Mouse (Mus musculus) midbrain, embryonic 16.5 days (tissue): ENCODE results near the gene Fkbp10. TPM values are rescaled to one million over a fixed set of nuclear protein-coding genes. Genes with fewer than 3 reads are reported as not detected.

ENCODE experiments used
- ATAC-seq: fragments of 200-750 bp; cut with Nextera tagmentation; 2 replicates; pipeline ENCODE4 v1.8.0; 2017; ENCODE audit warnings: moderate TSS enrichment
- H3K27ac ChIP-seq: fragments of 300-500 bp; sonication (generic); 2 replicates; pipeline ENCODE4 v1.5.1; 2014; ENCODE audit warnings: mild to moderate bottlenecking, low read length, mixed read lengths
- H3K27me3 ChIP-seq: fragments of 300-500 bp; sonication (generic); 2 replicates; pipeline ENCODE4 v1.6.1; 2014; ENCODE audit warnings: low read depth, low read length, mixed read lengths; ENCODE audit not compliant: control insufficient read depth, insufficient read depth
- H3K36me3 ChIP-seq: fragments of 300-500 bp; sonication (generic); 2 replicates; pipeline ENCODE4 v1.6.1; 2014; ENCODE audit warnings: mild to moderate bottlenecking, low read length, moderate library complexity, mixed read lengths; ENCODE audit not compliant: control insufficient read depth, insufficient read depth
- H3K4me1 ChIP-seq: fragments of 300-500 bp; sonication (generic); 2 replicates; pipeline ENCODE4 v1.6.1; 2014; ENCODE audit warnings: mild to moderate bottlenecking, low read length, mixed read lengths; ENCODE audit not compliant: control insufficient read depth, insufficient read depth
- H3K4me2 ChIP-seq: fragments of 300-500 bp; sonication (generic); 2 replicates; pipeline ENCODE4 v1.6.1; 2014; ENCODE audit warnings: mild to moderate bottlenecking, low read length, mixed read lengths
- H3K4me3 ChIP-seq: fragments of 300-500 bp; sonication (generic); 2 replicates; pipeline ENCODE4 v1.5.1; 2014; ENCODE audit warnings: low read depth, mild to moderate bottlenecking, low read length, moderate library complexity, mixed read lengths
- H3K9ac ChIP-seq: fragments of 300-500 bp; sonication (generic); 2 replicates; pipeline ENCODE4 v1.6.1; 2014; ENCODE audit warnings: low read depth, low read length, mixed read lengths
- H3K9me3 ChIP-seq: fragments of 300-500 bp; sonication (generic); replicated peaks from 2 replicates; pipeline ENCODE4 v1.6.1; 2014; ENCODE audit warnings: mild to moderate bottlenecking, low read length, mixed read lengths; ENCODE audit not compliant: control insufficient read depth, poor library complexity, severe bottlenecking
- WGBS: fragments of 180-500 bp; shearing (Covaris S2); extraction: QIAGEN DNeasy Blood & Tissue Kit; methylation state at CpG from one replicate; pipeline ENCODE4 v1.1.7; 2014; 5-methylcytosine and 5-hydroxymethylcytosine counted together
- polyA plus RNA-seq: library from polyadenylated mRNA; unstranded; fragments of >200 nt; fragmentation: Nextera tagmentation; extraction: Ambion mirVana; gene quantifications from 2 replicates; pipeline ENCODE4 v1.2.1, GENCODE M21; 2015

Gene Fkbp10
- polyA plus RNA-seq, 1 experiment from 2014 or later: 19.6 TPM

- H3K36me3 ChIP-seq: no peaks in the 10 kb centered on the region
- peaks cover 20% of the 10 kb centered on the region for H3K4me1 ChIP-seq
- H3K4me2 ChIP-seq: peak within 1 kb of the TSS; percentile 66
- ATAC-seq: peak; percentile 99
- no peaks in the 10 kb centered on the region for H3K27me3 ChIP-seq
- peak within 1 kb of the TSS; percentile 77 for H3K27ac ChIP-seq
- H3K9ac ChIP-seq: peak within 1 kb of the TSS; percentile 89
- WGBS: under 1% methylated on average over 36 of the region's 37 CpGs
- peak within 1 kb of the TSS; percentile 83 for H3K4me3 ChIP-seq
- no peaks in the 10 kb centered on the region for H3K9me3 ChIP-seq
Measured at GRCm38 (mm10) chr11:100397600-100398389, 17.7 kb upstream of the Fkbp10 start, which contains the start of gene Jup. Gene Jup, minus strand, starts transcription at chr11:100397763.

DNA sequence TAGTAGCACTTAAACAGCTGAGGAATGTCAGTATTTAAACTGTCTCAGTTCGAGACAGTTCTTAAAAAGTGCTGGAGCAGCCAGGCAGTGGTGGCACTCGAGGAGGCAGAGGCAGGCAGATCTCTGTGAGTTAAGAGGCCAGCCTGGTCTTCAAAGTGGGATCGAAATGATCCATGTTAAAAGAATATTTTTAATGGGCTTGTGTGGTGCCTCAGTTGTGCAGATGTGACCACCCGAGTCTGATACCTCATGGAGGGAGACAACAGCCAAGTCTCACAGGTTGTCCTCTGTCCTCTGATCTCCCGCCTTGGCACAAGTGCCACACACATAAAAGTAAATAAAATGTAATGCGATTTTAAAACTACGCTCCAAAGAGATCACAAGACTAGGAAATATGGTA lies 17.0 kb upstream of the Fkbp10 start:
- Histone ChIP-seq H3K27ac (no peak overlapping the region), H3K27me3 (no peaks in the 10 kb centered on the region), H3K9ac (no peak overlapping the region), H3K36me3 (no peaks in the 10 kb centered on the region), H3K4me1 (peaks cover 20% of the 10 kb centered on the region), H3K4me3 (no peak overlapping the region), H3K9me3 (no peaks in the 10 kb centered on the region), H3K4me2 (peak overlapping the region; percentile 66; the same call in 1 of the 2 replicates)
- ATAC-seq: no peak
- WGBS: 95% methylated on average over 7 of the region's 7 CpGs

DNA sequence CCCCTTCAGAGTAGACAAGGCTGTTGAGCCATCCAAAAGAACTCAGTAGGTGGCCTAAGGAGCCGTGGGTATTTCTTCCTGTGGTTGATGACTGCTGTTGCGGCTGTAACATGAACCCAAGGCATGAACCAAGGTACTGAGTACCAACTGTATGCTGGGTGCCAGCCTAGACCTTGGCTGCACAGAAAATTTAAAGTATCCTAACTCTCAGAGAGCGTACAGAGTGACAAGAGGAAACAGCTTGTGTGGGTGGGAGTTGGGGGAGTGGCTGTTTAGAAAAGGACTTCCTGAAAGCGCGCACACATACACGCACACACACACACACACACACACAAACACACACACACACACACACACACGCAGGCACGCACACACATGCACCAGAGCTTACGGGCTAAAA lies 16.2 kb upstream of the Fkbp10 start:
- Histone ChIP-seq H3K27ac (no peak overlapping the region), H3K36me3 (no peaks in the 10 kb centered on the region), H3K4me3 (no peak overlapping the region), H3K4me1 (peaks cover 20% of the 10 kb centered on the region), H3K4me2 (no peak overlapping the region), H3K9ac (no peak overlapping the region), H3K27me3 (no peaks in the 10 kb centered on the region), H3K9me3 (no peaks in the 10 kb centered on the region)
- ATAC-seq: no peak
- 85% methylated on average over 9 of the region's 9 CpGs for WGBS

- Histone ChIP-seq H3K9ac (no peak overlapping the region), H3K36me3 (no peaks in the 10 kb centered on the region), H3K4me2 (no peak overlapping the region), H3K4me3 (no peak overlapping the region), H3K27me3 (no peaks in the 10 kb centered on the region), H3K27ac (no peak overlapping the region), H3K9me3 (no peaks in the 10 kb centered on the region), H3K4me1 (peaks cover 17% of the 10 kb centered on the region)
- 78% methylated on average over 12 of the region's 12 CpGs for WGBS
- ATAC-seq: no peak
Measured at GRCm38 (mm10) chr11:100399727-100400538, 15.6 kb upstream of the Fkbp10 start.

GRCm38 (mm10) chr11:100400842-100401241 lies 14.7 kb upstream of the Fkbp10 start:
- Histone ChIP-seq H3K4me1 (peaks cover 8% of the 10 kb centered on the region), H3K9ac (no peak overlapping the region)

GRCm38 (mm10) chr11:100402240-100402639 lies 13.3 kb upstream of the Fkbp10 start:
- Histone ChIP-seq H3K4me1 (no peaks in the 10 kb centered on the region), H3K36me3 (no peaks in the 10 kb centered on the region), H3K4me3 (no peak overlapping the region), H3K4me2 (no peak overlapping the region), H3K27me3 (no peaks in the 10 kb centered on the region), H3K9ac (no peak overlapping the region), H3K9me3 (no peaks in the 10 kb centered on the region), H3K27ac (no peak overlapping the region)
- WGBS: 62% methylated on average over 6 of the region's 6 CpGs
- ATAC-seq: no peak

More at GRCm38 (mm10) chr11:100400842-100401241, 14.7 kb upstream of the Fkbp10 start:
- 87% methylated on average over 6 of the region's 6 CpGs for WGBS
- no peak overlapping the region for H3K27ac ChIP-seq
- no peaks in the 10 kb centered on the region for H3K36me3 ChIP-seq
- H3K4me3 ChIP-seq: no peak overlapping the region
- no peak for ATAC-seq
- no peaks in the 10 kb centered on the region for H3K9me3 ChIP-seq
- H3K4me2 ChIP-seq: no peak overlapping the region
- no peaks in the 10 kb centered on the region for H3K27me3 ChIP-seq

DNA sequence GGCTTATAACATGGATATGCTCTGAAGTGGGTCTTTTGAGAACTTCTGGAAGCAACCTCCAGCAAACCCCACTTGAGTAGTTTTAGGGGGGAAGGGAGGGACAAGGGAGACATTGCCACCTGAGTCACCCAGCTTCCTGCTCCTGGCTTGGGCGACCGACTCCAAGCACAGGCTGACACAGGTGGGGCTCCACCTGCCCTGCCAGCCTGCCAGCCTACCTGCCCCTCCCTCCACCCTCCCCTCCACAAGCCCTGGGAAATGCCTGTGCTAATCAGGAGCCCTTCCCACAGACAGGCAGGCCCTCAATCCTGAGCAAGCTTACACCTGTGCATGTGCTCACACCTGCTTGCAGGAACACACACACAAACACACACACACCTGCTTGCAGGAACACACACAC lies 12.8 kb upstream of the Fkbp10 start:
- ATAC-seq: no peak
- Histone ChIP-seq H3K4me1 (no peaks in the 10 kb centered on the region), H3K36me3 (no peaks in the 10 kb centered on the region), H3K27ac (no peak overlapping the region), H3K9ac (no peak overlapping the region), H3K9me3 (no peaks in the 10 kb centered on the region), H3K4me3 (no peak overlapping the region), H3K4me2 (no peak overlapping the region), H3K27me3 (no peaks in the 10 kb centered on the region)
- 85% methylated on average over 2 of the region's 2 CpGs for WGBS

DNA sequence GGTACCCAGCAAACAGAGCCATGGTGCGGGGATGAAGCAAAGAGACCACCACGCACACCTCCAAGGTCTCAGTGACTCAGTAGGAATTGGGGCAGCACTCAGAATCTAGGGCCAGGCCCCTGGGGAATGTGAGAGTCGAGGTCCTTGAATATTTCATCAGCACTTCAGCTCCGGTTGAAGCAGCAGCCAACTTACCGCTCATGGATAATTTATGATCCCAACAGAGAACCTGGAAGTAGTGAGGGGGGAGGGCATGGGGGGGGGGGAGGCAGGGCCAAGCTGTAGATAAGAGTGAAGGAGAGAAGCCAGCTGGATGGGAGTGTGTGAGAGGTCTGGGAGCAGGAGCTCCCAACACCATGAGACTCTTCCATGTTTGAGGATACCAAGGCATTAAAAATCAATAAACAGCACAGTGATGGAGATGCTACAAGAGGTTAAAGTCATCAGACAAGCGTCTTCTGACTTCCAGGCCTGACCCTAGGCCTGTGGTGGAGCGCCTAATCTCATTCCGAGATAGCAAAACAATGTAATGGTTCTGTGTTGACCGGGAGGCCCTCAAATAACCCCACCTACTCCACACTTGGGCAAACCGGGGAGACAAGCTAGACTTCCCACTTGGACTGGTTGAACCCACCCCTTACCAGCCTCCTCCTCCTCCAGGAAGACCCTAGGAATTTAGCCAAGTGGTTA lies 11.9 kb upstream of the Fkbp10 start:
- no peaks in the 10 kb centered on the region for H3K36me3 ChIP-seq
- H3K9me3 ChIP-seq: no peaks in the 10 kb centered on the region
- H3K4me1 ChIP-seq: no peaks in the 10 kb centered on the region
- no peaks in the 10 kb centered on the region for H3K27me3 ChIP-seq
- no peak overlapping the region for H3K27ac ChIP-seq
- 70% methylated on average over 10 of the region's 10 CpGs for WGBS
- no peak overlapping the region for H3K4me3 ChIP-seq
- no peak for ATAC-seq
- H3K4me2 ChIP-seq: no peak overlapping the region
- no peak overlapping the region for H3K9ac ChIP-seq
